Mouse (Mus musculus) adrenal gland, postnatal 25 days (tissue): ENCODE data around the gene Krtdap. TPM values are rescaled to one million over a fixed set of nuclear protein-coding genes. Genes with fewer than 3 reads are reported as not detected.

Experiments
- total RNA-seq: library from RNA; stranded (reverse); gene quantifications from 2 replicates; pipeline ENCODE4 v1.2.3, GENCODE M21; 2021

Gene Krtdap
- total RNA-seq, 1 experiment from 2014 or later, result not detected

Other genes starting within 250 kb of the Krtdap start
- gene Hspb6, start 235.7 kb upstream of the Krtdap start, total RNA-seq, result 30.2 and 33.5 TPM in 2 replicates
- 14.8 TPM in 2 replicates for gene Proser3, start 235.6 kb upstream of the Krtdap start, total RNA-seq
- 56.9 and 67.6 TPM in 2 replicates for gene Lin37, start 228.1 kb upstream of the Krtdap start, total RNA-seq
- 71.9 and 81.8 TPM in 2 replicates for gene U2af1l4, start 224.6 kb upstream of the Krtdap start, total RNA-seq
- 6.3 and 8.0 TPM in 2 replicates for gene Gm49396, start 224.6 kb upstream of the Krtdap start, total RNA-seq
- 148 and 160 TPM in 2 replicates for gene Psenen, start 224.3 kb upstream of the Krtdap start, total RNA-seq
- 4.4 and 6.7 TPM in 2 replicates for gene Igflr1, start 222.5 kb upstream of the Krtdap start, total RNA-seq
- 60.7 and 73.7 TPM in 2 replicates for gene Kmt2b, start 199.2 kb upstream of the Krtdap start, total RNA-seq
- 0.33 and 0.71 TPM in 2 replicates for gene Zbtb32, start 189.0 kb upstream of the Krtdap start, total RNA-seq
- gene Upk1a, start 175.0 kb upstream of the Krtdap start, total RNA-seq, result 0.36 TPM in 1 of 2 replicates, not detected in the other
- gene Cox6b1, start 161.7 kb upstream of the Krtdap start, total RNA-seq, result 1,003 and 1,219 TPM in 2 replicates
- gene Etv2, start 152.0 kb upstream of the Krtdap start, total RNA-seq, result not detected in 2 replicates
- 78.4 and 87.5 TPM in 2 replicates for gene Rbm42, start 137.6 kb upstream of the Krtdap start, total RNA-seq
- gene Haus5, start 122.9 kb upstream of the Krtdap start, total RNA-seq, result 12.6 and 13.5 TPM in 2 replicates
- gene Pmis2, start 116.3 kb upstream of the Krtdap start, total RNA-seq, result not detected in 2 replicates
- 5.5 and 11.1 TPM in 2 replicates for gene 2200002J24Rik, start 89.0 kb upstream of the Krtdap start, total RNA-seq
- gene Atp4a, start 75.7 kb upstream of the Krtdap start, total RNA-seq, result 3.6 and 3.8 TPM in 2 replicates
- 209 TPM in 2 replicates for gene Tmem147, start 58.4 kb upstream of the Krtdap start, total RNA-seq
- gene Gapdhs, start 44.2 kb upstream of the Krtdap start, total RNA-seq, result not detected in 2 replicates
- 310 and 338 TPM in 2 replicates for gene Sbsn, start 36.4 kb upstream of the Krtdap start, total RNA-seq
- gene Dmkn, start 24.1 kb upstream of the Krtdap start, total RNA-seq, result 1.4 and 2.6 TPM in 2 replicates
- gene Ffar2, start 35.9 kb downstream of the Krtdap start, total RNA-seq, result 0.52 TPM in 1 of 2 replicates, not detected in the other
- 0.70 TPM in 1 of 2 replicates, not detected in the other for gene Ffar3, start 68.3 kb downstream of the Krtdap start, total RNA-seq
- not detected in 2 replicates for gene Ffar1, start 73.7 kb downstream of the Krtdap start, total RNA-seq
- gene Cd22, start 92.4 kb downstream of the Krtdap start, total RNA-seq, result 0.30 TPM in 1 of 2 replicates, not detected in the other
- 0.21 TPM in 1 of 2 replicates, not detected in the other for gene Mag, start 127.0 kb downstream of the Krtdap start, total RNA-seq
- gene Hamp2, start 136.8 kb downstream of the Krtdap start, total RNA-seq, result 2.4 and 9.8 TPM in 2 replicates
- 11.2 and 12.4 TPM in 2 replicates for gene Hamp, start 156.1 kb downstream of the Krtdap start, total RNA-seq
- gene Usf2, start 168.9 kb downstream of the Krtdap start, total RNA-seq, result 150 and 153 TPM in 2 replicates
- 4.7 and 5.1 TPM in 2 replicates for gene Lsr, start 185.6 kb downstream of the Krtdap start, total RNA-seq
- gene Fam187b, start 185.9 kb downstream of the Krtdap start, total RNA-seq, result 1.00 TPM in 1 of 2 replicates, not detected in the other